Mouse (Mus musculus) fibroblast of lung, adult 2 months (primary cell): ENCODE data around the gene Cercam.

Experiments used
- DNase-seq: peaks from one replicate; pipeline ENCODE4 v3.0.0-alpha.2; 2011; ENCODE audit warnings: low read depth

The Cercam gene

GRCm38 (mm10) chr2:29868949-29869645, at the start of gene Cercam:
TSS of gene Cercam (plus strand) at chr2:29869164.
- DNase-seq: peak; percentile 72

- no peak for DNase-seq
Observed at GRCm38 (mm10) chr2:29819363-29819762, 49.6 kb upstream of the Cercam start.

GRCm38 (mm10) chr2:29820025-29820817, 48.7 kb upstream of the Cercam start, which contains the start of gene Urm1:
TSS of gene Urm1 (plus strand) at chr2:29820075.
- DNase-seq: no peak

- DNase-seq: no peak
Observed at GRCm38 (mm10) chr2:29826318-29826925, 42.5 kb upstream of the Cercam start.

- peak; percentile 94 for DNase-seq
Observed at GRCm38 (mm10) chr2:29826926-29827708, 41.8 kb upstream of the Cercam start.

- no peak for DNase-seq
Observed at GRCm38 (mm10) chr2:29827709-29828024, 41.3 kb upstream of the Cercam start.

GRCm38 (mm10) chr2:29831106-29831505, 37.9 kb upstream of the Cercam start:
- DNase-seq: no peak

- no peak for DNase-seq
Observed at GRCm38 (mm10) chr2:29833796-29834195, 35.2 kb upstream of the Cercam start.

- no peak for DNase-seq
Observed at GRCm38 (mm10) chr2:29835391-29835899, 33.5 kb upstream of the Cercam start.

- no peak for DNase-seq
Observed at GRCm38 (mm10) chr2:29839460-29839859, 29.5 kb upstream of the Cercam start.

- no peak for DNase-seq
Observed at GRCm38 (mm10) chr2:29843231-29844105, 25.5 kb upstream of the Cercam start.

- DNase-seq: no peak
Observed at GRCm38 (mm10) chr2:29844115-29844514, 24.8 kb upstream of the Cercam start.

GRCm38 (mm10) chr2:29844661-29845060, 24.3 kb upstream of the Cercam start:
- no peak for DNase-seq

- DNase-seq: no peak
Observed at GRCm38 (mm10) chr2:29845636-29846035, 23.3 kb upstream of the Cercam start.

GRCm38 (mm10) chr2:29846061-29846853, 22.7 kb upstream of the Cercam start:
- DNase-seq: no peak

GRCm38 (mm10) chr2:29846911-29847310, 22.1 kb upstream of the Cercam start:
- no peak for DNase-seq

- DNase-seq: no peak
Observed at GRCm38 (mm10) chr2:29849041-29849440, 19.9 kb upstream of the Cercam start.

- no peak for DNase-seq
Observed at GRCm38 (mm10) chr2:29849841-29850480, 19.0 kb upstream of the Cercam start.

- DNase-seq: no peak
Observed at GRCm38 (mm10) chr2:29852957-29853485, 15.9 kb upstream of the Cercam start.
